Comparison of ENCODE assay signal across 10 mouse cellular contexts in the genomic region with DNA sequence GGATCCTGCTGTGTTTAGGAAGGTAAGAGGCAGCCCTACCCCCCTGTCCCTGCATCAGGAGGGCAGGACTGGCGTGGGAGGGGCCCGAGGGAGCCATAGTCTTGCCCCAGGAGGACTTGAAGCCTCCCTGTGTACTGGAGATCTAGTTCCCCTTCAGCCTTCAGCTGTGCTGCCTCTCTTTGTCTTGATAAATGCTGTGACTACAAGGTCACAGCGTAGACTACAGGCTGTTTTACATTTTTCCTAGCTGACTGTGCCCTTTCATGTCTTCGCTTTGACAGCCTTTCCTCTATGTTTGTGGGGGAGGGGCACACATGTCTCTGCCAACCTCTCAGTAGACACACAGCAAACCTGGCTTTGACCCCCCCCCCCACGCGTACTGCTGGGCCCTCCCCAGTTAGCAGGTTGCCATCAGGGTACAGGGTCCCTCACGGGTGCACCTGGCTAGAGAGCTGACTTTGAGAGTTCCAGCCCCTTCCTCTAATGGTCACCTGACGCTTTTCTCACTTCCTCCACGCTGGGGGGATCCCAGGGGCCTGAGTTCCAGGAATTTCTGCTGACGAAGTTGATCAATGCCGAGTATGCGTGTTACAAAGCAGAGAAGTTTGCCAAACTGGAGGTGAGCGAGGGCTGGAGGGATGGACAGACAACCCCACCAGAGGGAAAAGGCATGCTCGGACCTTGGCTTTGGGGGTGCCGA. TPM values are rescaled to one million over a fixed set of nuclear protein-coding genes. Genes with fewer than 3 reads are reported as not detected.
A peak's percentile ranks its signal among the peaks of the same experiment; 100 is the strongest.
DNase-seq lines count a peak whose midpoint lies in the region; ATAC-seq and TF ChIP-seq lines count a peak whose summit lies in the region.
"Had no signal": no experiment of that assay in that cellular context is flagged by ENCODE, and none has a peak within 500 bp of the region (broad histone marks: within the 10 kb centered on the region; RNA-seq: fewer than 3 reads in every experiment).

No protein-coding gene starts in this region.

- peak overlapping the region; percentile 24 for H3K4me2 ChIP-seq in intestine, embryonic 14.5 days (ENCODE audit: low read length)
- H3K4me2 ChIP-seq in intestine, postnatal 0 days (replicated peaks; ENCODE audit: low read depth): no peak overlapping the region
- H3K4me2 ChIP-seq in embryonic facial prominence, embryonic 12.5 days (replicated peaks): peak overlapping the region; percentile 30
- no peak overlapping the region for H3K4me2 ChIP-seq in hindbrain, postnatal 0 days (ENCODE audit: low read depth, low read length)

- WGBS in intestine, embryonic 14.5 days: 31% methylated on average over 15 of the region's 15 CpGs
- 55% methylated on average over 15 of the region's 15 CpGs for WGBS in intestine, postnatal 0 days
- 18% methylated on average over 15 of the region's 15 CpGs for WGBS in embryonic facial prominence, embryonic 12.5 days
- 31% methylated on average over 15 of the region's 15 CpGs for WGBS in hindbrain, postnatal 0 days

- H3K36me3 ChIP-seq in intestine, embryonic 14.5 days (ENCODE audit: control insufficient read depth, insufficient read depth, low read length): no peaks in the 10 kb centered on the region
- H3K36me3 ChIP-seq in intestine, postnatal 0 days (ENCODE audit: control insufficient read depth, insufficient read depth): no peaks in the 10 kb centered on the region
- H3K36me3 ChIP-seq in embryonic facial prominence, embryonic 12.5 days: no peaks in the 10 kb centered on the region
- H3K36me3 ChIP-seq in hindbrain, postnatal 0 days (ENCODE audit: insufficient read depth, low read length): peaks cover 5% of the 10 kb centered on the region
- H3K36me3 ChIP-seq in splenic B cell, adult 2 months (ENCODE audit: control insufficient read depth, insufficient read depth, low read length, poor library complexity, severe bottlenecking): no peaks in the 10 kb centered on the region
- H3K36me3 ChIP-seq: G1E had no signal

- H3K9ac ChIP-seq in intestine, embryonic 14.5 days (ENCODE audit: low read length): no peak overlapping the region
- H3K9ac ChIP-seq in intestine, postnatal 0 days (ENCODE audit: low read depth, low read length): no peak overlapping the region
- peak overlapping the region; percentile 22; the same call in 1 of the 2 replicates for H3K9ac ChIP-seq in embryonic facial prominence, embryonic 12.5 days
- H3K9ac ChIP-seq in hindbrain, postnatal 0 days (replicated peaks; ENCODE audit: low read length): peak overlapping the region; percentile 4; the same call in 1 of the 2 replicates

- TF ChIP-seq CTCF in intestine, postnatal 0 days (IDR thresholded peaks at IDR 0.05; ENCODE audit: low read depth): no peak
- no peak; the same call in 1 of the 2 replicates for TF ChIP-seq CTCF in hindbrain, postnatal 0 days (IDR thresholded peaks at IDR 0.05; ENCODE audit: low read depth)
- TF ChIP-seq CTCF in left cerebral cortex, adult 2 months (IDR thresholded peaks at IDR 0.05): no peak
- TF ChIP-seq CTCF in gastrocnemius, adult 2 months (IDR thresholded peaks at IDR 0.05): no peak

- DNase-seq in intestine, embryonic 14.5 days (ENCODE audit: low spot score): no peak
- DNase-seq in hindbrain, postnatal 0 days (ENCODE audit: low spot score): peak; percentile 49
- DNase-seq in splenic B cell, adult 2 months (ENCODE audit: low read depth, low spot score): peak; percentile 43
- DNase-seq in left cerebral cortex, adult 2 months (ENCODE audit: extremely low spot score in 1 of 2, low spot score in 2 of 2): no peak
- DNase-seq in thymus, adult 18-20 months: no peak
- DNase-seq in gastrocnemius, adult 2 months: no peak
- DNase-seq: cerebellum, adult 11 months had no signal

- H3K9me3 ChIP-seq in intestine, embryonic 14.5 days (ENCODE audit: control insufficient read depth, low read length): no peaks in the 10 kb centered on the region
- no peaks in the 10 kb centered on the region for H3K9me3 ChIP-seq in intestine, postnatal 0 days (ENCODE audit: control insufficient read depth)
- no peaks in the 10 kb centered on the region for H3K9me3 ChIP-seq in embryonic facial prominence, embryonic 12.5 days
- H3K9me3 ChIP-seq in hindbrain, postnatal 0 days (ENCODE audit: low read length): no peaks in the 10 kb centered on the region
- H3K9me3 ChIP-seq: G1E had no signal

- no peak overlapping the region for H3K27ac ChIP-seq in intestine, embryonic 14.5 days (ENCODE audit: low read depth)
- no peak overlapping the region for H3K27ac ChIP-seq in intestine, postnatal 0 days (ENCODE audit: low read depth, low read length)
- H3K27ac ChIP-seq in embryonic facial prominence, embryonic 12.5 days: peak overlapping the region; percentile 72
- H3K27ac ChIP-seq in hindbrain, postnatal 0 days: no peak overlapping the region
- no peak overlapping the region for H3K27ac ChIP-seq in left cerebral cortex, adult 2 months
- no peak overlapping the region for H3K27ac ChIP-seq in gastrocnemius, adult 2 months

- H3K27me3 ChIP-seq in intestine, embryonic 14.5 days (replicated peaks; ENCODE audit: control insufficient read depth, insufficient read depth, low read length): peaks cover 7% of the 10 kb centered on the region; the same call in 1 of the 2 replicates
- 0 out of 2 replicates have a peak, but pooled peaks cover 5% of the 10 kb centered on the region for H3K27me3 ChIP-seq in intestine, postnatal 0 days (replicated peaks; ENCODE audit: control insufficient read depth, insufficient read depth, low read length)
- H3K27me3 ChIP-seq in embryonic facial prominence, embryonic 12.5 days: peaks cover 20% of the 10 kb centered on the region
- no peaks in the 10 kb centered on the region for H3K27me3 ChIP-seq in hindbrain, postnatal 0 days (ENCODE audit: insufficient read depth, low read length)
- H3K27me3 ChIP-seq in splenic B cell, adult 2 months (ENCODE audit: control insufficient read depth, insufficient read depth, low read length, poor library complexity, severe bottlenecking): no peaks in the 10 kb centered on the region

- H3K4me1 ChIP-seq in intestine, embryonic 14.5 days (replicated peaks; ENCODE audit: control insufficient read depth, insufficient read depth, low read length): peaks cover 13% of the 10 kb centered on the region
- no peaks in the 10 kb centered on the region for H3K4me1 ChIP-seq in intestine, postnatal 0 days (replicated peaks; ENCODE audit: control insufficient read depth, insufficient read depth, low read length)
- peaks cover 29% of the 10 kb centered on the region for H3K4me1 ChIP-seq in embryonic facial prominence, embryonic 12.5 days
- H3K4me1 ChIP-seq in hindbrain, postnatal 0 days (ENCODE audit: insufficient read depth, low read length): peaks cover 5% of the 10 kb centered on the region

- intact Hi-C loops in left cerebral cortex, adult 2 months (cut with DNase I): no loop called here
- intact Hi-C loops in gastrocnemius, adult 2 months (cut with DNase I): no loop called here

- no peak for ATAC-seq in intestine, embryonic 14.5 days (replicated peaks; ENCODE audit: low FRiP score, low TSS enrichment, low read depth)
- ATAC-seq in intestine, postnatal 0 days: no peak
- no peak for ATAC-seq in embryonic facial prominence, embryonic 12.5 days (ENCODE audit: insufficient number of reproducible peaks, insufficient read depth, low FRiP score, low TSS enrichment)
- no peak for ATAC-seq in hindbrain, postnatal 0 days

- no peak overlapping the region for H3K4me3 ChIP-seq in intestine, embryonic 14.5 days (ENCODE audit: low read depth, low read length)
- no peak overlapping the region for H3K4me3 ChIP-seq in intestine, postnatal 0 days (ENCODE audit: low read depth, low read length)
- no peak overlapping the region for H3K4me3 ChIP-seq in embryonic facial prominence, embryonic 12.5 days
- no peak overlapping the region for H3K4me3 ChIP-seq in hindbrain, postnatal 0 days (ENCODE audit: low read length)
- no peak overlapping the region for H3K4me3 ChIP-seq in left cerebral cortex, adult 2 months
- H3K4me3 ChIP-seq in gastrocnemius, adult 2 months: no peak overlapping the region

RNA-seq across cellular contexts. Expression of gene Rap1gap, which starts 55.0 kb away (rescaled TPM):
- polyA plus RNA-seq in intestine, embryonic 14.5 days (2014; fragmentation: Nextera tagmentation; extraction: Ambion mirVana): 11.2 and 15.6 TPM in 2 replicates
- polyA plus RNA-seq in intestine, postnatal 0 days (2015; fragmentation: Nextera tagmentation; extraction: Ambion mirVana): 8.9 and 9.1 TPM in 2 replicates
- 15.1 and 16.3 TPM in 2 replicates for polyA plus RNA-seq in embryonic facial prominence, embryonic 12.5 days (2016; fragmentation: Nextera tagmentation; extraction: Ambion mirVana)
- total RNA-seq in hindbrain, postnatal 0 days (2014; rRNA removed): 277 and 282 TPM in 2 replicates
- polyA plus RNA-seq in hindbrain, postnatal 0 days (2015; fragmentation: Nextera tagmentation; extraction: Ambion mirVana): 105 and 110 TPM in 2 replicates
- total RNA-seq in left cerebral cortex, adult 2 months (2021): 100 to 1,000 TPM; 267 to 315 TPM
- 1 to 10 TPM; 4.4 to 8.6 TPM for total RNA-seq in gastrocnemius, adult 2 months (2021)
- total RNA-seq: G1E had no signal
- polyA plus RNA-seq: G1E had no signal

Comparison
In these comparisons a context has a peak if more than half of its experiments do, and no peak if none do; other contexts are left out.
1. H3K4me2 ChIP-seq: peak in intestine, embryonic 14.5 days (single experiment) and embryonic facial prominence, embryonic 12.5 days (single experiment); none in intestine, postnatal 0 days (single experiment) and hindbrain, postnatal 0 days (single experiment).
2. DNase-seq: peak in hindbrain, postnatal 0 days (single experiment) and splenic B cell, adult 2 months (single experiment); none in intestine, embryonic 14.5 days (single experiment), left cerebral cortex, adult 2 months (0 of 2), thymus, adult 18-20 months (0 of 2) and gastrocnemius, adult 2 months (single experiment).
3. H3K9ac ChIP-seq: peak in embryonic facial prominence, embryonic 12.5 days (single experiment) and hindbrain, postnatal 0 days (single experiment); none in intestine, embryonic 14.5 days (single experiment) and intestine, postnatal 0 days (single experiment).